Mouse (Mus musculus) cerebral cortex, adult 2 months (tissue): ENCODE results near the gene Itgb1bp2.

Experiments
- WGBS: fragments of 180-500 bp; shearing (Covaris S2); methylation state at CpG from one replicate; pipeline ENCODE4 v1.1.7; 2018; 5-methylcytosine and 5-hydroxymethylcytosine counted together

The Itgb1bp2 gene

GRCm38 (mm10) chrX:101448886-101449475 lies at the start of gene Itgb1bp2:
Itgb1bp2 (plus strand) TSS chrX:101449088.
- 67% methylated on average over 4 of the region's 4 CpGs for WGBS

DNA sequence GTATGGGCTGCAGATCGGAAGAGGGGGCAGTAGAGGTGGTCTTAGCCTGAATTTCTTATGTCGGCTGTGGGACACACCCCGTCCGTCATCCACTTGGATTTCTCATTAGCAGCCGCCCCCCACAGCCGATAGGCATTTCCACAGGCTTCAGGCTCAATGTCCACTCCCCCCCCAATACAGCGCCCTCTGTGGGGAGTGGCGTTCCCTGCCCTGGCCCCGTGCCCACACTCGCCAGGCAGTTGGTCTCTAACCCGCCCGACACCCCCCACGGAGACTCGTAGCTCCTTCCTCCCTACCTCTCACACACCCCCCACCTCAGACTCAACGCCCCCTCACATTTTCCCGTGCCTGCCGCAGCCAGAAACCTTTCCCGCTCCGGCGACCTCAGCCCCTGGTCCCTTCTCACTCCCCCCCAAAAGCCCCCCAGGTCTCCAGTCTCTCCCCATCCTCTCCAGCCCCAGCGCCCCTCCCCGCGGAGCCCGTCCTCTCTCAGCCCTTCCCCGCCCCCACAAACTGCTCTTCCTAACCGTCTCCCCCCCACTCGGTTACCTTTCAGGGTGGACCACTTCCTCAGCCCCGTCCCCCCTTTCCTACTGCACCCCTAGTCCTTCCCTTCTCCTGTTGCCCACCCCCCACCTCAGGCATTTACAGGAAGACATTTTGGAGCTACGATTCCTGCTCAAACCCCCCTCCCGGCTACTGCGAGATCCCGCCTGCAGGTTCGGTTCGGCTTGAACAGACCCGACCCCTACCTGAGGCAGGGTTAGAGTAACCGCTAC lies 29.8 kb upstream of the Itgb1bp2 start:
- 5% methylated on average over 25 of the region's 36 CpGs for WGBS

- WGBS = 6% methylated on average over 47 of the region's 54 CpGs
Measured at GRCm38 (mm10) chrX:101419725-101420699, 28.9 kb upstream of the Itgb1bp2 start.

DNA sequence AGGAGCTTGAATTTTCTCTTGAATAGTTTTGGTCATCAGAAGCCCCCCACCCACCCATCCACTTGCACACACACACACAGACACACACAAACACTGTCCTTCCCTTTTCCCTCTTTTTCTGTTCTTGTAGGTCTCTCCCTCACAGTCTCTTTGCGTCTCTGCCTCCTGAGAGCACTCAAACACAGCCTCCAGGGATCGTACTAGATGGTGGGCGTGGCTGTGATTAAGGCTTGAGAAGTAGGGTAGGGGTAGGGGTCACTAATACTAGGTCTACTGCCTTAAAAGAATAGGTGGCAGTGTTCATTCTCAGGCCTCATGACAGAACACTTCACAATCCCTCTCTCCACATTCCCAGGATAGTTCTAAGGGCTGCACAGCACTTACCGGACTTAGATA lies 28.2 kb upstream of the Itgb1bp2 start, which contains the start of gene Zmym3:
Gene Zmym3 (minus strand): TSS at position 150 of the 396 bp plus-strand sequence.
- 30% methylated on average over 4 of the region's 4 CpGs for WGBS

GRCm38 (mm10) chrX:101423462-101423861 lies 25.4 kb upstream of the Itgb1bp2 start:
- WGBS = 64% methylated on average over 2 of the region's 2 CpGs

GRCm38 (mm10) chrX:101427774-101428173 lies 21.1 kb upstream of the Itgb1bp2 start:
- WGBS = 11% methylated on average over 1 of the region's 1 CpGs

DNA sequence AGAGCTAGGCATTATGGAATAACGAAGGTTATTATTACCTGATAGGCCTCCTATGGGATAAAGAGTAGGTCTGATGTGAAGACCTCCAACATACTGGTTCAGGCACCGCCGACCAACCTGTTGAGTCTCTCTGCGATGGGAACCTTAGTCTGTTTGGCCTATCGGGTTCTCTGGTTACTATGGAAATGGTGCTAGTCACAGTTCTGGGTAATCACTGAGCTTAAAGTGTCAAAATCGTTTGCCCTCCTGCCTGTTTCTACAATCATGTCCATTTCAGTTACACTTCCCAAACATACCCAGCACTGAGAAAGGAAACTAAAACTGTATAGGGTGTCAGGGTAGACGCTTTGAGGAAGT lies 20.1 kb upstream of the Itgb1bp2 start:
- 8% methylated on average over 7 of the region's 7 CpGs for WGBS

DNA sequence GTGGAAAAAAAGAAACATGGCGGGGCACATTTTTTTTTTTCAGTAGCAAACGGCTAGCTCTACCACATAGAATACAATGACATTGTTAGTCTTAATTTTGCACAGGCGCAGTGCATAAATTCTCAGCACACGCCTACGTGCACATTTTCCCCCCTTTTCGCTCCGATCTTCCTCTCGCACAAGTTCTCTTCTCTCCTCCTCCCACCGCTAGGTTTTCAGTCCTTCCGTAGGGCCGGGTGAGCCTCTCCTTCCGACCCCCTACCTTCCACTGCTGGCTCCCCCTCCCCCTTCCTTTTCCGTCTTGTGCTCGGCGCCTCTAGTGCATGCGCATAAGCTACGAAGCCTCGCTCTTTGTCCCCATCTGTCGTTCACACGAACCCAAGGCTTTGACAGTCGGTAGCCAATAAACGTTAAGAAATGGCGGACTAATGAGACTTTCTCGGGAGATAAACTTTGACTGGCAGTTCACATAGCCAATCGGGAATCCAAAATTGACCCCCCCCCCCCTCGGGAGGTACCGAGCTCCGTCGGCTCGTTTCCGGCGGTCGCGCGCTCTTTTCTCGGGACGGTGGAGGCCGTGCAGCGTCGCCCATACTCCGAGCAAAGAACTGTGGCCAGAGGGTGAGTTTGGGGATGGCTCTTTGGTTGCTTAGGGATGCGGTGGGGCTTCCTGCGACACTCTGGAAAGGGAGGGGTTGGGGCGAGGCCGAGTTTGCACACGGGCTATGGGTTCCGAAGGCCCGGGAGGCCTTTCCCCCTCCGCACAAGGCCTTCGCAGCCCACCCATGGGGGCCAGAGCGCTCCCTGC lies 19.5 kb upstream of the Itgb1bp2 start, which contains the start of gene Nono:
Gene Nono (plus strand): TSS at position 177 of the 808 bp plus-strand sequence.
- 1% methylated on average over 50 of the region's 51 CpGs for WGBS

GRCm38 (mm10) chrX:101429976-101430375 lies 18.9 kb upstream of the Itgb1bp2 start:
- WGBS = 2% methylated on average over 14 of the region's 14 CpGs

DNA sequence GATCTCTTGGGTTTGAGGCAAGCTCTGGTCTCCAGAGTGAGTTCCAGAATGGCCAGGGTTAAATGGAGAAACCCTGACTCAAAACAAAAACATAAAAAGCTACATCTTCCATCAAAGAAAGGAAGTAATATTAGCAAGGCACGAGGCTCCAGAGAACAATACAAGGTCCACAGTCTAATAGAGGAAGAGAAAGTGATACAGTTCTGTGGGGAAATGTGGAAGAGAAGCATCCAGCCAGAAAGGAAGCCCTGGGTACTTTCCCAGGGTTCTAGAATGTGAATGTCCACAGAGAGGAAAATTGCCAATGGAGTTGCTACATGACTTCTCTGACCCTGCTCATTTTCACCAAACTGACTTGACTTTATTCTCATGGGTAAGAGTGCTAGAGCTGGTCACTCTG lies 2.3 kb downstream of the Itgb1bp2 start:
- WGBS = 44% methylated on average over 1 of the region's 1 CpGs

DNA sequence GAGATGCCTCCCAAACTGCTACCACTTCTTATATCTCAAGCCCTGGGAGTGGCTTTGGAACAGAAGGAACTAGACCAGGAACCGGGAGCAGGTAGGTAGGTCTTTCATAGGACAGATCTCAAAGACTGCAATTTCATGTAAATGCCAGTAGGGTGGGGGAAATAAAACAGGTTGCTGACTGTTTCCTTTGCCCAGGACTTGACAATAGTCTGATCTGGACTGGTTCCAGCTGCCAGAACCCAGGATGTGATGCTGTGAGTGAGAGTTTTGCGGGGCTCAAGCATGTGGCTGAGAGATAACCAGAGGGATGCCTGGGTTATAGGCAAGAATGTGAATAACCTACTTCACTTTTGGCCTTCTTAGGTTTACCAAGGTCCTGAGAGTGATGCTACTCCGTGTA lies 2.7 kb downstream of the Itgb1bp2 start:
- WGBS = 97% methylated on average over 3 of the region's 3 CpGs

GRCm38 (mm10) chrX:101472202-101472601 lies 23.3 kb downstream of the Itgb1bp2 start:
- WGBS = 96% methylated on average over 4 of the region's 4 CpGs

DNA sequence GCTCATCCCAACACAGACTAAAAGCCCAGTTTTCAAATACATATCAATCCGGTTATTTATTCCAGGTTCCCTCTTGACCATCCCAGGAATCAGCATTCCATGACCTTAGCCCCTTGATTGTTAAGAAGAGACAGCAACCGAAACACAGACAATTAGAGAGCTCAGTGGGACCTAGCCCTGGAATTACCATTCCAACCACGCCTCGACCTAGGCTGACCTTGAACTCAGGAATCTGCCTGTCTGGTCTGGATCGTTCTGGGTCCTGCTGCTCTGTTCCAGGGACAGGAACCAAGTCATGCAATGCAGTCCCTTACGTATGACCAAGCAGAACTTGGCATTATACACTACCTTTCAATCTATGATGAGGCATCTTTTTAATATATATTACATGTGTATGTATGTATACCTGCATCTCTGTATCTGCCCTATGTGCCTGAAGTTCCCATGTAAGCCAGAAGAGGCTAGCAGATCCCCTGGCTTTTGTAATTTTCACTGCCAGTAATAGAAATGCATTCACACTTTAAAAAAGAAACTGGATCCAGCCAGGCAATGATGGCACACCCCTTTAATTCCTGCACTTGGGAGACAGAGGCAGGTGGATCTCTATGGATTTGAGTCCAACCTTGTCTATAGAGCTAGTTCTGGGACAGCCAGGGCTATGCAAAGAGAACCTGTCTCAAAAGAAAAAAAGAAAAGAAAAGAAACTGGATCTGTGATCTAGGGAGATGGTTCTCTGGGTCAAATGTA lies 32.9 kb downstream of the Itgb1bp2 start:
- 92% methylated on average over 6 of the region's 6 CpGs for WGBS

- 14% methylated on average over 10 of the region's 12 CpGs for WGBS
Measured at GRCm38 (mm10) chrX:101486487-101487152, 37.7 kb downstream of the Itgb1bp2 start.
